Mouse (Mus musculus): ENCODE results near the gene Ccdc42. TPM values are rescaled to one million over a fixed set of nuclear protein-coding genes. Genes with fewer than 3 reads are reported as not detected.

Gene Ccdc42
- total RNA-seq (2018; cell fraction: chromatin; rRNA removed) = not detected
- total RNA-seq (2018; cell fraction: cytosol; rRNA removed) = not detected
- not detected for total RNA-seq (2018; cell fraction: nucleus; rRNA removed)
- polyA plus RNA-seq (2018) = not detected in 3 replicates

DNA sequence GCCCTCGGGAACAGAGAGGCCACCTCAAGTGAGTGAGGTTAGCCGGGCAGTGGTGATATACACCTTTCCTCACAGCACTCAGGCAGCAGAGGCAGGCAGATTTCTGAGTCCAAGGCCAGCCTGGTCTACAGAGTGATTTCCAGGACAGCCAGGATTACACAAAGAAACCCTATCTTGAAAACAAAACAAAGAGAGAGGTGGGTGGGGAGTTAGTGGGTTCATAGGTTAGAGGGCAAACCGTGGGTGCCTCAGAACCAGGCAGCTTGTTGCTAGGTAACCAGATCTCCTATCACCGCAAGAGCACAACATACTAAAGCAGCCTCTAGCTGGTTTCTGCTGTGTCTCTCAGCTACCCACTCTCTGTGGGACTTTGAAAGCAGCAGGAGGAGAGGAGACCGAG lies at the start of gene Ccdc42:
Gene Ccdc42 (plus strand): TSS at position 301 of the 400 bp plus-strand sequence.
- WGBS (ENCODE audit: missing documents) = 81% methylated on average over 5 of the region's 5 CpGs
- Histone ChIP-seq H3K27ac (no peak within 1 kb of the TSS), H3K79me2 (ENCODE audit: inconsistent target) (no peaks in the 10 kb centered on the region), H3K4me3 (ENCODE audit: inconsistent target) (no peak within 1 kb of the TSS), H3K36me3 (ENCODE audit: inconsistent target) (no peaks in the 10 kb centered on the region)

DNA sequence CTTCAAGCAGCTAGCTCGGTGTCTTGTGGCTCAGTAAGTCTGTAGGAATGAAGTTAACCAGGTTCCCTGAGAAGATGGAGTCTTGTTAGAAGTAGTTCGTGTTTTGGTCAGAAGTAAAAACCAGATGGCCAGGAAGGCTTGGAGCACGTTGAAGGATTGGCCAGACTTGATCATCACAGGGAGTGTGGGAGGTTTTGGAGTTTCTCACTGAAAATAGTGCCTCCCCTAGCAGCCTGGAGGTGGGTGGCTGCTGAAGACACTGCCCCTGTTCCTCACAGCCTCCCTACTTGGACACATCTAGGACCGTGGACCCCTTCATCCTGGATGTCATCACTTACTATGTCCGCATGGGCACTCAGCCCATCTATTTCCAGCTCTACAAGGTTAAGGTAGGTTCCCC lies 47.2 kb upstream of the Ccdc42 start:
- 86% methylated on average over 5 of the region's 5 CpGs for WGBS (ENCODE audit: missing documents)
- H3K79me2 ChIP-seq (ENCODE audit: inconsistent target) = no peaks in the 10 kb centered on the region
- H3K27ac ChIP-seq = no peak overlapping the region
- peaks cover 66% of the 10 kb centered on the region for H3K36me3 ChIP-seq (ENCODE audit: inconsistent target)
- no peak overlapping the region for H3K4me3 ChIP-seq (ENCODE audit: inconsistent target)

DNA sequence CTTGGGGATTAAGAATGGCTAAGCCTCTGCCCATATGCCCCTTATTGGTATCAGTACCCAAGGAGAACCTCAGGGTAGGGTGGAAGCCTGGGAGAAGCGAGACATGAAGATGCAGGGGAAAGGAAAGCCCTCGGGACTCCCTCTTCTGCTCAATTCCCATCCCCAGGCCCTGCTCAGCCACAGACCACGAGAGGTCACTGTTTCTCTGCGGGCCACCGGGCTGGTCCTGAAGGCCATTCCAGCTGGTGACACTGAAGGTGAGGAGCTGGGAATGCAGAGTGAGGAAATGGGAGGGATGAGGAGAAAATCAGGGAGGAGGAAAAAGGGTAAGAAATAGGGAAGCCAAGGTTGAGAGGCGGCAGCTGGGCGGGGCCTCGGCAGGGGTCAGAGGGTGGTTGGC lies 42.3 kb upstream of the Ccdc42 start:
- WGBS (ENCODE audit: missing documents) = 81% methylated on average over 6 of the region's 8 CpGs

DNA sequence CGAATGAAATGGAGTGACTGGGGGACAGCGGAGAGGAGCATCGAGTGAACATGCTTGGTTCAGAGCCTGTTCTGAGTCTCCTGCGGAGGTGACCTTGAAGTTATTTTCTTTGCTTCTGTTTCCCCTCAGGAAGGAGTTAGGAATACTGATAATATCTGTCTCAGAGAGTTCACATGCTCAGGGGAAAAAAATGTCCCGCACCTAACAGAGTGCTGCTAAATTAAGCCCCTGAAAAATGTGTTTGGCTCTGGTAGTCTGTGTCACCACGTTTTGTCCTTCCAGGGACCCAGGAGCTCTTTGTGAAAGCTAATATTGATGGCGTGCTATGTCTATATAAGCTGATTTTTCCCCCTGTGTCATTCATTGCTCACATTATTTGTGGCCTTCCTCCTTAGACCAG lies 41.6 kb upstream of the Ccdc42 start:
- 67% methylated on average over 7 of the region's 7 CpGs for WGBS (ENCODE audit: missing documents)
- H3K4me3 ChIP-seq (ENCODE audit: inconsistent target) = no peak overlapping the region
- no peaks in the 10 kb centered on the region for H3K79me2 ChIP-seq (ENCODE audit: inconsistent target)
- H3K27ac ChIP-seq = no peak overlapping the region
- H3K36me3 ChIP-seq (ENCODE audit: inconsistent target) = peaks cover 55% of the 10 kb centered on the region

More for the DNA sequence above, 42.3 kb upstream of the Ccdc42 start:
- Histone ChIP-seq H3K36me3 (ENCODE audit: inconsistent target) (peaks cover 56% of the 10 kb centered on the region), H3K27ac (no peak overlapping the region), H3K4me3 (ENCODE audit: inconsistent target) (no peak overlapping the region), H3K79me2 (ENCODE audit: inconsistent target) (no peaks in the 10 kb centered on the region)

DNA sequence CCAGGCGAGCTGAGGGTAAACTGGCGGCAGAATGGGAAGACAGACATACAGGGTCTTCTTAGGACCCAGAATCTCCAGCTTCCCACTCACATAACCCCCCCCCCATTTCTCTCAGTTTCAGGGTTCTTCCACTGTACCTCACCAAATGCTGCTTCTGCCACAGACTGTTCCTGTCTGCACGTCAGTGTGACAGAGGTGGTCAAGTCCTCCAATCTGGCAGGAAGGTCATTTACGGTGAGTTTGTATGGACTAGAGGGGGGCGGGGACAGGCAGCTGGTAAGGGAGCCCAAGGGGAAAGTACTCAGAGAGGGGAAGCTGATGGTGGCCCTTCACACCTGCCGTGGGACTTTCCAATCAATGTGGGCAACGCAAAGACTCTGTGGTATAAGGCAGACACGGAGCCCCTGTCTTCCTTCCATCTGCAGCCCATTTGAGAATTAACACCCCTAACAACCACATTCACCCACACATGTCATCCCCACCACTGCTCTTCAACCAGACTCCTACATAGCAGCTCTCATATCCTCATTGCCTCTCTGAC lies 41.1 kb upstream of the Ccdc42 start:
- WGBS (ENCODE audit: missing documents) = 69% methylated on average over 8 of the region's 8 CpGs
- H3K27ac ChIP-seq = no peak overlapping the region
- peaks cover 55% of the 10 kb centered on the region for H3K36me3 ChIP-seq (ENCODE audit: inconsistent target)
- H3K79me2 ChIP-seq (ENCODE audit: inconsistent target) = no peaks in the 10 kb centered on the region
- no peak overlapping the region for H3K4me3 ChIP-seq (ENCODE audit: inconsistent target)

DNA sequence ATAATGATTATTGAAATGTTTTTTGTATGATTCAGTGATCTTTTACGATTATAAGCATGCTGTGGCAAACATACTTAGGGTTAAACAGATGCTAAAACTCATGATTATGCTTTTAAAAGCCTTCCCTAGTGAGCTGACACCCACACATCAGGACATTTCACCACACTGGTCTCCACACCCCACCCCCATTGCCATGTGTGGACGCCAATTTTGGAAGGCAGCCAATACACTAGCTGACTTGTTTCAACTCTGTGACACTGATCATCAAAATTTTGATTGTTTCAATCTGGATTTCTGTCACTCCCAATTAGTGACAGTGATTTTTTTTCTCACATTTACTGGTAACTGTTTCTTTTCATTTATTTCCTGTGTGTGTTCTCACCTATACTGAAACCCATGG lies 39.3 kb upstream of the Ccdc42 start:
- Histone ChIP-seq H3K36me3 (ENCODE audit: inconsistent target) (peaks cover 68% of the 10 kb centered on the region), H3K27ac (no peak overlapping the region), H3K79me2 (ENCODE audit: inconsistent target) (no peaks in the 10 kb centered on the region), H3K4me3 (ENCODE audit: inconsistent target) (no peak overlapping the region)
- 64% methylated on average over 2 of the region's 2 CpGs for WGBS (ENCODE audit: missing documents)

DNA sequence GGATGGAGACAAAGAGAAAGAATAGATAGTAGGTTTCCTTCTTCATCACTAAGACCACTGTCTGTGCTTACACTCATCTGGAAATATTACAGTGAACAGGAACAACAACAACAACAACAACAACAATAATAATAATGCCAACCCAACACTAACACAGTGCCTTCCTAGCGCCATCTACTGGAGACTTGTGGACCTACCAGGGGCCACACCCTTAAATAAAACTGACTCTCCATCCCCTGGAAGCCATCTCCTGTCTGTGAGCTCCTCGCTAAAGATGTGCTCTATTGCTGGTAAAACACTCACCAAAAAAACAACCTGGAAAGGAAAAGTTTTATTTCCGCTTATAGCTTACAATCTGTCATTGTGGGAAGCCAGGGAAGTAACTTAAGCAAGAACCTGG lies 37.2 kb upstream of the Ccdc42 start:
- WGBS (ENCODE audit: missing documents) = 58% methylated on average over 3 of the region's 3 CpGs
- H3K4me3 ChIP-seq (ENCODE audit: inconsistent target) = no peak overlapping the region
- H3K27ac ChIP-seq = no peak overlapping the region
- no peaks in the 10 kb centered on the region for H3K79me2 ChIP-seq (ENCODE audit: inconsistent target)
- H3K36me3 ChIP-seq (ENCODE audit: inconsistent target) = peaks cover 52% of the 10 kb centered on the region

DNA sequence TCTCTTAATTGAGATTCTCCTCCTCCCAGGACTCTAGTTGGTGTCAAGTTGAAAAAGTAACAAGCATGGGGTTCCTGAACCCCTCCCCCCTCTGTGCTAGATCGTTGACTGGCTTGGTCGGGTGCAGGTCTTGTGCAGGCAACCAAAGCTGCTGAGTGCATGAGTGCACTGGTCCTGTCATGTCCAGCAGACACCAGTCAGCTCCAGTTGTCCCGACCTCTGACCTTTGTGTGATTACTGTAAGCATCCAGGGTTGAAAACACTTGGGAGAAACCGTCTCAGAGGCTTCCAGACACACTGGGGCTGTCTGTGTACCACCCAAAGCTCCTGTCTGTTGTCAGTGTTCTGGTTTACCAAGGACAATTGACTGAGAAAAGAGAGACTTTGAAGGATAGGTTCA lies 36.5 kb upstream of the Ccdc42 start:
- no peak overlapping the region for H3K27ac ChIP-seq
- H3K4me3 ChIP-seq (ENCODE audit: inconsistent target) = no peak overlapping the region
- 91% methylated on average over 4 of the region's 4 CpGs for WGBS (ENCODE audit: missing documents)
- H3K79me2 ChIP-seq (ENCODE audit: inconsistent target) = no peaks in the 10 kb centered on the region
- H3K36me3 ChIP-seq (ENCODE audit: inconsistent target) = peaks cover 44% of the 10 kb centered on the region

DNA sequence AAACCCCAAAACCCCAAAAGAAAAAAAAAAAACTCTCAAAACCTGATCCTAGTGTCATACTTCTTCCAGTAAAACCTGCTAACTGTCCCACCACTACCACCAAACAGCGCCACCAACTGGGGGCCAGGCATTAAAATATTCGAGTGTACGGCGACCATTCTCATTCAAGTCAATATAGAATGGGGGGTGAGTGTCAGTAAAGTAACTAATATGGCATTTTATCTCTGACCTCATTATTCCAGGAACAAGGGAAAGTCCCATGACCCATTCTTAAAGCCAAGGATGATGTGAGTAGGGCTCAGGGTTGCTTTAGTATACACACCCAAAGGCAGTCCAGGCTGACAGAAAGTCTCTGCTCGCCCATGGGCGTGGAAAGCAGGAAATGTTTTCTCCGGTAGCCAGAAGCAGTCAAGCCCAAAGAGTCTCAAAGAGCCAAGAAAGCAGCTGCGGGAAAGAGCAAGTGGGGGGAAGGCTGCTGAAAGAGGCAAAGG lies 32.8 kb upstream of the Ccdc42 start:
- Histone ChIP-seq H3K27ac (no peak overlapping the region), H3K79me2 (ENCODE audit: inconsistent target) (no peaks in the 10 kb centered on the region), H3K4me3 (ENCODE audit: inconsistent target) (no peak overlapping the region), H3K36me3 (ENCODE audit: inconsistent target) (peaks cover 38% of the 10 kb centered on the region)
- 60% methylated on average over 8 of the region's 8 CpGs for WGBS (ENCODE audit: missing documents)

DNA sequence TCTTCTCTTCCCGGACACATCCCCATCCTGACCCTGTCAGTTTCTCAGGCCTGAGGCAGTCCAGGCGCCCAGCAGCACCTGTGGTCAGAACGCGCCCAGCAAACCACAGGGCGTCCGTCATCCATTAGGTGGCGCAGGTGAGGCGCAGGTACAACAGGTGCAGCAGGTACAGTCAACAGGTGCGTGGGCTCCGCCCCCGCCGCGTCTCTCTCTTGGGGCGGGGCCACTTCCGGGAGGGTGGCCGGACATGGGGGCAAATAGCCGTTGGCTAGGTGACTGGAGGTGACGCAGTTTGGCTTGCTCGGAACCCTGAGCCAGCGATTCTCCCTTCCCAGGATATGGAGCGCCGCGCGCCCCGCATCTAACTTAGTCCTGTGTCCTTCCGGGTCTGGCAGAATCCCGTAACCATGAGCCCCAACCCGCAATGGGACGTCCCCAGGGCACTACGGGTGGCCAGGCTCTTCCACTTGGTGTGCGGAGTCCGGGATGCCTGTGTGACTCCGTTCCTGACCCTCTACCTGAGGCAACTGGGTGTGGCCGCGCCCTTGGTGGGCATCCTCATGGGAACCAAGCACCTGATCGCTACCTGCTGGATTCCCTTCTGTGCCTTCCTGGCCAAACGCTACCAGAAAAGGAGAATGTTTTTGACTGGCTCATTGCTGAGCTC lies 30.8 kb upstream of the Ccdc42 start, which contains the start of gene Mfsd6l:
Gene Mfsd6l (plus strand): TSS at position 269 of the 667 bp plus-strand sequence.
- WGBS (ENCODE audit: missing documents) = 51% methylated on average over 35 of the region's 37 CpGs

DNA sequence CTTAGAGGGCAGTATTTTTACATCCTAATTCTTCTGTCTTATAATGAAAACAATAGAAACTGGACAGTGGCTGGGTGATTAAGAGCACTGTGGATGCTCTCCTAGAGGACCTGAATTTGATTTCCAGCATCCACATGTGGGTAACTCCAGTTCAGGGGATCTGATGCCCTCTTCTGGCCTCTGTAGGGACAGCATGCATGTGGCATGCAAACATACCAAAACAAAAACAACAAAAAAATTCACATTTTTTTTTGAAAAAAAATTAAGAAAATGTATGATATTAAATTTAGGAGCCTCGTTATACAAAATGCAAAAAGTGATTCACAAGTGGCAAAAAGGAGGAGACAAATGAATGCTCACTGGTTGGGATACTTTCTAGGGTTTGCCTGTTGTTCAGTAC lies 27.3 kb upstream of the Ccdc42 start:
- Histone ChIP-seq H3K4me3 (ENCODE audit: inconsistent target) (no peak overlapping the region), H3K27ac (no peak overlapping the region), H3K79me2 (ENCODE audit: inconsistent target) (no peaks in the 10 kb centered on the region), H3K36me3 (ENCODE audit: inconsistent target) (0 out of 2 replicates have a peak, but pooled peaks cover 8% of the 10 kb centered on the region)
- 82% methylated on average over 1 of the region's 1 CpGs for WGBS (ENCODE audit: missing documents)

More for the DNA sequence above, 30.8 kb upstream of the Ccdc42 start, which contains the start of gene Mfsd6l:
- H3K4me3 ChIP-seq (ENCODE audit: inconsistent target) = no peak within 1 kb of the TSS
- H3K36me3 ChIP-seq (ENCODE audit: inconsistent target) = peaks cover 24% of the 10 kb centered on the region
- H3K27ac ChIP-seq = no peak within 1 kb of the TSS
- no peaks in the 10 kb centered on the region for H3K79me2 ChIP-seq (ENCODE audit: inconsistent target)

DNA sequence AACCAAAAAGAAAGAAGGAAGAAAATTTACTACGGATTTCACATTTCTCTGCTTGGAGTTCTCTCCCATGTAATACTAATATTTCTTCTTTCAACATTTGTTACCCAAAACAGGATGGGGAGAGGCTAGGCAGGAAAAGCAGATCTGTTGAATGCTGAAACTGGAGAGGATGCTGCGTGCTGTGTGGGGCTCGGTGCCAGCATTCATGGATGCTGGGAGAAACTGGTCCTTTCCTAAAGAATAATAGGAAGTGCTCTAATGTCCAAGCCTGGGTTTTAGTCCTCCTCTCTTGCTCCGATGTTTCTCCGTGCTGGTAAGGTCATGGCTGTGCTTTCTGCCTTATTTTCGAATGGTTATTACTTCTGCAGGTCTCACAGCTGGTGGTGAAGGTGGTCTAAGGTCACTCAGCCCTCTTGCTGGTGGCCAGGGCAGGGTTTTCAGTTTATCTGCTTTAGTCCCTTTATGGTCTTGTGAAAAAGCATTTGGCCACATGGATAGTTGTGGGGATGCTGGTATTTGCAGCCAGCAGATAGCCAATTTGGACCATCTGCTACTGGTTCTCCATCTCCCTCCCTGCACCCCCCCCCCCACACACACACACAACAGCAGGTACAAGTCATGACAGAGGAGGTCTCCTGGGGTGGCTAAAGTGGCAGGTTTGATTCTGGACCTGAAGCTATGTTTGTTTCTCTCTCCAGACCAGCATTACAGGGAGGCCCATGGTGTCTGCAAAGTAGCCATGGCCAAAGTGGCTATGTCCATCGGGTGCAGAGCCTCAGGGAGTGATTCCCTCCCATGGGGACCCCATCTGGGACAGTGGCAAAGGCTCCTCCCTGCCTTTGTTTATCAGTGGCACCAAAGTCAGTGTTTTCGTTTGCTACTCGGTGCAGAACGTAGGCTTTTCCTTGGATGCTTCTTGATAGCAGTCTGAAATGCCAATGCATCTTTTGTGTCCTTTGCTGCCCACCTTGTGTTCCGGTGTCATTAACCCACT lies 24.6 kb upstream of the Ccdc42 start:
- H3K79me2 ChIP-seq (ENCODE audit: inconsistent target) = no peaks in the 10 kb centered on the region
- no peak overlapping the region for H3K4me3 ChIP-seq (ENCODE audit: inconsistent target)
- 84% methylated on average over 11 of the region's 11 CpGs for WGBS (ENCODE audit: missing documents)
- H3K27ac ChIP-seq = no peak overlapping the region
- H3K36me3 ChIP-seq (ENCODE audit: inconsistent target) = no peaks in the 10 kb centered on the region

DNA sequence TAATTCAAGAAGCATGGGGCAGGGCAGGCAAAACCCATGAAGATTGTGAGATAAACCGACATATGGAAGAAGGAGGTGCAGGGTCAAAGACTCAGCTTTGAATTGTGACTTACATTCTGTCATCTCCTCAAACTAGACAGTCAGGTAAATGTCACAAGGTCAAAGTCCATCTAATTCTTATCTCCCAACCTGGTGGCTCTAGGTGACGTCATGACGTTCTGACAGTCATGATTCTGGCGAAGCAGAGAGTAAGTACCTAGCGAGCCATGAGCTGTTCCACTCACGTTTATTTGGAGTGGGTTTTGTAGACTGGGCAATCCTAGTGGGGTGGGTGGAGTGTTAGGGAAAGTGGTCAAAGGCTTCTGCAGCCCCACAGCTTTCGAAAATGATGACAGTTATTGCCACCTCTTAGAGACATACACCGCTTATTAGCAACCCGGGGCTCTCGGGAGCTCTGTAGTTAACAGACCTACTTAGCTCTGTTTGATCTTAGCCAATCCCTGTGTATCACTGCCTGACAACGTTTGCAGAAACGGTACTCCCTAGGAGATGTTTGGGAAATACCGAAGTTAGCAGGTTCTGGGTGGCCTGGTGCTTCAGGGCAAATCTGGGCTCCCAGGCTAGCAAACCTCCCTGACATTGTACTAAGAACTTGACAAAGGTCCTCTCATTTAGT lies 22.3 kb upstream of the Ccdc42 start:
- Histone ChIP-seq H3K27ac (no peak overlapping the region), H3K4me3 (ENCODE audit: inconsistent target) (no peak overlapping the region), H3K79me2 (ENCODE audit: inconsistent target) (no peaks in the 10 kb centered on the region), H3K36me3 (ENCODE audit: inconsistent target) (no peaks in the 10 kb centered on the region)
- 83% methylated on average over 13 of the region's 13 CpGs for WGBS (ENCODE audit: missing documents)

DNA sequence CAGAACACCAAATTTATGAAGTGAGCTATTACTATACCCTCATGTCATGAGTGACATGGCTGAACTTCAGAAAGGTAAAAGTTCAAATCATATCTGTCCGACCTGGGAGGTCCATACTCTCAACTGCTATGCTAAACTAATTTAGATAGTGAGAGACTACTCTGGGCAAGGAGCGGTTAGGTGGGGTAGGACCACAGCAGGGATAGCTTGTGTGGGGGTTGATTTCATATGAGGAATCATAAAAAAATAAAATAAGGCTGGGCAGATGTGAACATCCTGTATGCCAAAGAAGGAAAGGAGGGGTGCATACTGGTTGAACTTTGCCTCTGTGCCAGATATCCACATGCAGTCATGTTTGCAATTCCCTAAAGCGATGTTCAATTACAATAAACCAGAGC lies 21.8 kb upstream of the Ccdc42 start:
- Histone ChIP-seq H3K36me3 (ENCODE audit: inconsistent target) (no peaks in the 10 kb centered on the region), H3K79me2 (ENCODE audit: inconsistent target) (no peaks in the 10 kb centered on the region), H3K4me3 (ENCODE audit: inconsistent target) (no peak overlapping the region), H3K27ac (no peak overlapping the region)
- 100% methylated on average over 3 of the region's 3 CpGs for WGBS (ENCODE audit: missing documents)

Measured in macrophage (primary cell).